Mouse (Mus musculus) lung, adult 2 months (tissue): Measurements from ENCODE around the gene Nudt15. TPM values are rescaled to one million over a fixed set of nuclear protein-coding genes. Genes with fewer than 3 reads are reported as not detected.

ENCODE experiments used
- DNase-seq: peaks from one replicate; pipeline ENCODE4 v3.0.0; 2022
- H3K4me1 ChIP-seq: fragments of 200-500 bp; 2 replicates; pipeline ENCODE4 v1.6.1; 2011; ENCODE audit warnings: low read length; ENCODE audit not compliant: control insufficient read depth, insufficient read depth
- H3K4me3 ChIP-seq: fragments of 200-500 bp; replicated peaks from 2 replicates; pipeline ENCODE3; 2011; ENCODE audit warnings: low read depth, mild to moderate bottlenecking, control low read depth, low read length; ENCODE audit errors: extremely low read depth
- CTCF ChIP-seq: fragments of 200-500 bp; IDR thresholded peaks from 2 replicates; pipeline ENCODE4 v1.5.1; 2011; ENCODE audit warnings: mild to moderate bottlenecking, low read length, control low read depth; ENCODE audit not compliant: insufficient read depth
- POLR2A ChIP-seq: fragments of 200-500 bp; IDR thresholded peaks from 2 replicates; pipeline ENCODE4 v1.6.1; 2011; ENCODE audit warnings: low read depth, mild to moderate bottlenecking, control low read depth, low read length, borderline replicate concordance; ENCODE audit errors: extremely low read depth
- WGBS: fragments of 180-500 bp; shearing (Covaris S2); methylation state at CpG from one replicate; pipeline ENCODE4 v1.1.7; 2018; 5-methylcytosine and 5-hydroxymethylcytosine counted together
- polyA plus RNA-seq: library from polyadenylated mRNA; depleted of rRNA; stranded (reverse); fragments of >200 nt; gene quantifications from 2 replicates; pipeline ENCODE4 v1.2.3, GENCODE M21; 2012

Nudt15 gene
- polyA plus RNA-seq, 1 experiment = 1.3 TPM

DNA sequence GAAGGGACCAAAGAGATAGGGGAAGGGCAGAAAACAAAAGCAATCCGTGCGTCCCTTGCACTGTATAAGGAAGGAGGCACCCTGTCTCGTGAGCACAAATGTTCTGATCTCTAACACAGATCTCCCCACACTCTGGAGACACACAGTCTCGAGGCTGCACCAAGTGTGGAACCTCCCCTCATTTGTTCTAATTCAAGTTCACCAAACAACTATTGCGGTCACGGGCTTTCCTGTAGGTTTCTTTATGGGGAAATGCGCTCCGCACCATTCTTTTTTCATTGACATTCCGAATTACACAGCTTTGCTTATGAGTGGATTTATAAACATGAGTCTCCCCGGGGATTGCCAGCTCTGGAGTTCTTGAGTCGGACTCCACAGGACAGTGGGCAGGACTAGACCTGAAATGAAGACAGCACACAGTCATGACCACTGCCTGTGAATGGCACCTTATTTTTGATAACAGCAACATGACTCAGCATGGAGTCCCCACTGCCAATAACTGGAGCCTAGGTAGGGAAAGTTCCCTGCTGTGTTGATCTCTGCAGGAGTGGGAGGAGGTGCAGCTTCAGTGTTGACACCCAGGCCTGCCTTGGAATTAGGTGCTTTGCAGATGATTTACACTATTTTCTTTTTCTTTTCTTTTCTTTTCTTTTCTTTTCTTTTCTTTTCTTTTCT is 40.2 kb downstream of the Nudt15 start:
- DNase-seq = no peak

DNA sequence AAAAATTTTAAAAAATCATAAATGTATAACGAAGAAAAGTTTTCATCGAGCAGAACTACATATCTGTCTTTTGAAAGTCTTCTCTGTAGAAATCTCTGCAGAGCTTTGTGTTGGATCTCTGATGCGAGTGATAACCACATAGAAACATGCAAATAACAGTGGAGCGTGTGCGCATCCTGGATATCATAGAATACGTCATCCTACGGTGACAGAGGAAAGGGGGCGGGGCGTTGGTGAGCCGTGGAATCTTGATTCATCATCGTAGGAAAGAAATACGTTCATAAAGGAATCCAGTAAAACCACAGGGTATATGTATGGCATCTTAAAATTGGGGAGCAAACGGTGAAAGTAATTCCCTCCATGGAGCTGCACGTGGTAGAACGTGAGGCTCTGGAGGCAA is 40.8 kb downstream of the Nudt15 start:
- peaks cover 20% of the 10 kb centered on the region for H3K4me1 ChIP-seq
- no peak for TF ChIP-seq POLR2A
- TF ChIP-seq CTCF = no peak
- 54% methylated on average over 15 of the region's 15 CpGs for WGBS
- no peak for DNase-seq
- H3K4me3 ChIP-seq = no peak overlapping the region

More for the DNA sequence above, 40.2 kb downstream of the Nudt15 start:
- Histone ChIP-seq H3K4me3 (no peak overlapping the region), H3K4me1 (peaks cover 15% of the 10 kb centered on the region)
- WGBS = 31% methylated on average over 11 of the region's 11 CpGs
- TF ChIP-seq POLR2A = no peak
- TF ChIP-seq CTCF = no peak

DNA sequence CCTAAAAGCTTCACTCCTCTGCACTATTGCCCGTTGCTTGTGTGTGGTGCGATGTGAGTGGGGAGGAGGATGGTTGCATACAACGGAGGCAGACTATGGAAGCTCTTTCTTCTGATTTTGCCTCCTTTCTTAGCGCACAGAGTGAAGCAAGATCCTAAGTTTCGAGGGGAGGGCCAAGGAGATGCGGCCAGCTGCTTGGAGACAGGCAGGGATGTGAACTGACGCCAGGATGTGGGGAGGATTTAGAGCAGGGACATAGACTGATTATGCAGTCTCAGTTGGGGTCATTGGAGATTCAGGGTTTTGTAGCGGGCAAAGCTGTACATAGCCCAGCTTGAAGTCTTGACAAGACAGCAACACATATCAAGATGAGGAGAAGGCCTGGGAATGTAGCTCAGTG is 41.8 kb downstream of the Nudt15 start:
- DNase-seq = no peak
- Histone ChIP-seq H3K4me1 (peaks cover 26% of the 10 kb centered on the region), H3K4me3 (no peak overlapping the region)
- WGBS = 51% methylated on average over 8 of the region's 8 CpGs
- TF ChIP-seq POLR2A (no peak), CTCF (no peak)

DNA sequence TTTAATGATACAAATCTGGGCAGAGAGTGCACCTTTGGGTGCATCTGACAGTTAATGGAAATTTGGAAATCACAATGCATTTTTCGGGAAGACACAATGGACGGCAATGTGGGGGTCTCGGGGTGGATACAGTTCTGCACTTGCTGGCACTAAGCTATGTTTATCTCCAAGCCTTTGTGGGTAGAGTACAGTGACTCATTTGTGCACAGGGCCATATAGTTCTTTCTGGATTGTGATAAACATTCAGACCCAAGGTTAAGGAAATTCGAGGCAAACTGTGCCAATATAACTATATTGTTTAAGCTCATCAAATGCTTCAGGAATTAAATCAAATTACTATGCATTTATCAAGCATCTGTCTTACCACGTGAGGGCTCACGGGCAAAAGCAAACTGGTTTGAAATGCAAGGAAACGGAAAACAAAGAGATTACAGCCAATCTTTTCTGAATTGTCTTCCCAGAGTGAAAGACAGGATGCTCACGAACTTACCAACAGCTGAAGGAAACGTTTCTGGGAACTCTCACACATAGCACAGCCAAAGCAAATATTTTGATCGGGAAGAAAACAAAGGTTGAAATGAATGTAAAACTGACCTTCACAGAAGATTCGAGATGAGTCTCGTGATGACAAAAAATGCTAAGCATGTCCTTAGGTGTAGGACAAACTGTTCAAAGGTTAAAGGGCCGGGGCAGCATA is 44.7 kb downstream of the Nudt15 start:
- no peak overlapping the region for H3K4me3 ChIP-seq
- DNase-seq = no peak
- peaks cover 19% of the 10 kb centered on the region for H3K4me1 ChIP-seq
- TF ChIP-seq POLR2A (no peak), CTCF (no peak)
- 30% methylated on average over 13 of the region's 13 CpGs for WGBS

DNA sequence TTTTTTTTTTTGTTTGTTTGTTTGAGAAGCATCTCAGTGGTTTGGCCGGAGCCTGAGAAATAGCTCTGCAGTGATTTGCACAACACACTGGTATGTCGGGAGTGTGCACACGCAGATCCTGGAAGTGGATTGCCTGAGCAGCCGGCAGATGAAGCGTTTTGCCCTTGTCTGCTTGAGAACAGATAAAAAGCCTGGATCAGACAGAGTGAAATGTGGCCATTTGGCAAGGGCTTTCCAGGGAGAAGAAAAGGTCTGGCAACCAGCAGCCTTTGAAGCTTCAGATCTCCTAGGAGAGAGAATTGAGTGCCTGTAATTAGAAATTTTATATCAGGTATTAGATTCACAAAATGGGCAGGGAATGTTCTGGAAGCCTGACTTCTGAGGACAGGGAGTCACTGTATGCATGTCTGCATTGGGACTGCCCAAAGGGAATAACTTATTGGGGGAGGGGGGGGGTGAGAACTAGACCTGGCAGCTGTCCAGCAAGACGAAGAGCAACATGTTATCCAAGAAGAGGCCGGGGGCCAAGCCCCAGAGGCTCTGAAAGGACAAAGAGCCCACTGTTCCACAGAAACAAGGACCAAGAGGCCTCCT is 45.4 kb downstream of the Nudt15 start:
- DNase-seq = no peak
- 24% methylated on average over 7 of the region's 7 CpGs for whole genome bisulfite sequencing
- TF ChIP-seq POLR2A = no peak
- no peak for TF ChIP-seq CTCF

DNA sequence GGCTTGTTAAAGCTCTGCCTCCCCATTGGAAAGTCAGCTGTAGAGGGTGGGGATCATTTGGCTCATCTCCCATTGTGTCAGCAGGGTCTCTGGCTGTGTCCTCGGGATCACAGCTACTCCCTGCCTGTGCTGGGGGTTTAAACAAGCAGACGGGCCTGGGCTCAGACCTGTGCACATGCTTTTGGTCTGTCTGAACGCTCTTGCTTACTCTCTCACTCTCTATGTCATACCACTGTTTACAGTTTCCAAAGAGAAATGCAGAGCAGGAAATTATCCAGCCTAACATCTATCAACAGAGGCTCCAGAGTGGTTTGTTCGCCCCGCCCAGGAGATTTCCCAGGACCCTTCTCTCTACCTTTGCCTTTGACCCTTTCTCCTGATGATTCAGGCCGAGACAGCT is 46.3 kb downstream of the Nudt15 start:
- H3K4me1 ChIP-seq = peaks cover 19% of the 10 kb centered on the region
- TF ChIP-seq CTCF (no peak), POLR2A (no peak)
- no peak for DNase-seq
- H3K4me3 ChIP-seq = no peak overlapping the region
- WGBS = 38% methylated on average over 6 of the region's 6 CpGs

More for the DNA sequence above, 45.4 kb downstream of the Nudt15 start:
- no peak overlapping the region for H3K4me3 ChIP-seq
- peaks cover 19% of the 10 kb centered on the region for H3K4me1 ChIP-seq

DNA sequence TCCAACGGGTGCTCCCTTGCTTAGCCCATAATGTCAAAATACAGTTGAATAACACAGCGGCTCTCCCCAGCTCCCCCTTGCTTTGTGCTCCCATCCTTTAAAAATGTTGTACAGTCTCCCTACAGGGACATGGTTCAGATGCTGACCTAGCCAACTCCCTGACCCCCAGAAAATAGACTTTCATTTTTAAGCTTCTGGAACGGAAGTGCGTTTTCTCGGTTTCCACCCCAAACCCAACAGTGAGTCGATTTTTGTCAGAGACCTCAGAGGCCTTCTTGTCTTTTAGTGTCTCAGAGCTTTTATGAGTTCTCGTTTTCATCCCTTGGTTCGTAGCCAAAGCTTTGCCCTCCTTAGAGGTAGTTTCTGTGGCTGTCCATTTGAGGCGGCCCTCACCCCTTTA is 46.8 kb downstream of the Nudt15 start:
- WGBS = 80% methylated on average over 9 of the region's 9 CpGs

DNA sequence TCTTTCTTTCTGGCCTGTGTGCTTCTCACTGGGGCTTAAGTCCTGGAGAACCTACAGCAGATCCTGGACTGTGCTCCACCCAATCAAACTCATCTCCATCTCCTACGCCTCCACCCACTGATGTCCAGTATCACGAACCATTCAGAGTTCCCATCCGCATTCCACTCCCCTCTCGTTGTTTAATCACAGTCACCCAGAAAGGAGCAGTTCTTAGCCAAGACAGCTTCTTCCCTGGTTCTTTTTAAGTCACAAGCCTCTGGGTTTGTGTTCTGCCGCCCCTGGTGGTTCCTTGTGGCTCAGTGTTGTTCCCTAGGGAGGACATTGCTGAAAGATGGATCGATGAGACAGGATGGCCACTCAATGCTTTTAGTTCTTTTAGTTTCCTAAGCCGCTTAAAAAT is 52.3 kb downstream of the Nudt15 start:
- TF ChIP-seq POLR2A (no peak), CTCF (no peak)
- no peak for DNase-seq
- 55% methylated on average over 7 of the region's 7 CpGs for WGBS
- Histone ChIP-seq H3K4me1 (no peaks in the 10 kb centered on the region), H3K4me3 (no peak overlapping the region)

More for the DNA sequence above, 46.8 kb downstream of the Nudt15 start:
- peaks cover 19% of the 10 kb centered on the region for H3K4me1 ChIP-seq
- DNase-seq = no peak
- TF ChIP-seq CTCF = no peak
- no peak overlapping the region for H3K4me3 ChIP-seq

DNA sequence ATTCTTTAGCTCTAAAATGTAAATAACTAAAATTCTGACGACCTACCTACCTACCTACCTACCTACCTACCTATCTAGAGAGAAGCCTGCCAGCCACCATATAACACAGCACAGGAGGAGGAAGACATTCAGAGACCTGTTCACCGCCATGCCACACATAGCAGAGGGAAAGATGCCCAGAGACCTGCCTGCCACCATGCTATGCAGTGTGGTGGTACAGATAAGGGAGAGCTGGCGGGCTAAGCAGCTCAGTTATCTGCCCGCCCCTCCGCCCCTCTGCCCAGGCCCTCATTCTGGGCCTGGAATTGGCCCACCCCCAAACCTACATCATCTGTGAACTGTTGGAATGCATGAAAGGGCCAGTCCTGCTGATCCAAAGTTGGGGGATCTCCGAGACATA is 53.9 kb downstream of the Nudt15 start:
- WGBS = 71% methylated on average over 6 of the region's 6 CpGs
- Histone ChIP-seq H3K4me1 (no peaks in the 10 kb centered on the region), H3K4me3 (no peak overlapping the region)
- TF ChIP-seq CTCF (no peak), POLR2A (no peak)
- no peak for DNase-seq

DNA sequence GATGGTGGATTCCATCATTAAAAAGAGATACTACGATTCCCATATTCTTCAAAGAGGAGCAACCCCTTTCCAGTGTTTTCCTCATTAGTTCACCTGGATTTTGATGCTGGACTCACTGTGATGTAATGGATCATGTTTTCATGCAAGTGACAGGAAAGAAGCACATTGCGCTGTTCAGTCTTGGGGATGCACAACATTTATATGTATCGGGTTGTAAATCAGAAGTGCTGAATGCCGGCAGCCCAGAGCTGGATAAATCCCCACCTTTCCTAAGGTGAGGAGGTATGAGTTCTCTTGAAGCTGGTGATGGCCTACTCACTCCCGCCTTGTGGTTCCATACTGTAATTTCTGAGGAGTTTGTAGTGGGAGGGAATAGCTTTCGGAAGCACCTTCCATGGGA is 54.7 kb downstream of the Nudt15 start:
- no peak for DNase-seq
- WGBS = 94% methylated on average over 6 of the region's 6 CpGs
- TF ChIP-seq CTCF = no peak
- TF ChIP-seq POLR2A = no peak

DNA sequence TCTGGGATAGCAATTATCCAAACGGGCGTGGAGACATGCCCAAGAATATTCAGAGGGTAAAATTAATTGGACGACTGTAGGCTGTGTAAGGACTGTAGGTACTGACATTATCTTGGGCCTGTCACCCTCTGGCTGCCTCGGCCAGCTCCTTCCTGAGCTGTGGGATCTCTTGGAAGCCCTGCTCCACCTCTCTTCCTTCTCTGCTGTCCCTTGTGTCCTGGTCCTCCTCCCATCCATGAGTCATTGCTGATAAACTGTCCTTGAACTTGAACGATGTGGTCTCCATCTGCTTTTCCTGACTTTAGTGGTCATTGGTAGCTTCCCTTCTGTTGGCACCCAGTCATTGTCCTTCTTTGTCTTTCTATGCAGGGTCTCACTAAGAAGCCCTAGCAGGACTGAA is 61.4 kb downstream of the Nudt15 start:
- Histone ChIP-seq H3K4me1 (peaks cover 5% of the 10 kb centered on the region), H3K4me3 (no peak overlapping the region)
- TF ChIP-seq CTCF (no peak), POLR2A (no peak)
- 66% methylated on average over 5 of the region's 5 CpGs for WGBS
- no peak for DNase-seq

More for the DNA sequence above, 54.7 kb downstream of the Nudt15 start:
- Histone ChIP-seq H3K4me1 (no peaks in the 10 kb centered on the region), H3K4me3 (no peak overlapping the region)
